Comparison of ENCODE assay signal across 23 mouse cellular contexts in genomic region chr3:35560425-35560824, GRCm38 (mm10).
"Had no signal": no experiment of that assay in that cellular context is flagged by ENCODE, and none has a peak within 500 bp of the region (broad histone marks: within the 10 kb centered on the region; RNA-seq: fewer than 3 reads in every experiment).

No protein-coding gene starts in this region.

- H3K36me3 ChIP-seq: kidney, embryonic 15.5 days; limb, embryonic 10.5 days; limb, embryonic 13.5 days; liver, embryonic 12.5 days; liver, embryonic 15.5 days; lung, embryonic 15.5 days; midbrain, embryonic 10.5 days; neural tube, embryonic 13.5 days had no signal

- H3K27me3 ChIP-seq: kidney, embryonic 15.5 days; limb, embryonic 13.5 days; liver, embryonic 12.5 days; liver, embryonic 15.5 days; lung, embryonic 15.5 days; megakaryocyte, embryonic 14.5 days; neural tube, embryonic 13.5 days had no signal

- H3K27ac ChIP-seq: kidney, embryonic 15.5 days; limb, embryonic 10.5 days; limb, embryonic 13.5 days; liver, embryonic 12.5 days; liver, embryonic 15.5 days; lung, embryonic 15.5 days; midbrain, embryonic 10.5 days; neural tube, embryonic 13.5 days; stomach, postnatal 0 days had no signal

- H3K9ac ChIP-seq: kidney, embryonic 15.5 days; limb, embryonic 13.5 days; liver, embryonic 12.5 days; liver, embryonic 15.5 days; lung, embryonic 15.5 days; neural tube, embryonic 13.5 days had no signal

- H3K4me1 ChIP-seq: kidney, embryonic 15.5 days; limb, embryonic 10.5 days; limb, embryonic 13.5 days; liver, embryonic 12.5 days; liver, embryonic 15.5 days; lung, embryonic 15.5 days; megakaryocyte, embryonic 14.5 days; neural tube, embryonic 13.5 days had no signal

- H3K9me3 ChIP-seq: kidney, embryonic 15.5 days; limb, embryonic 10.5 days; limb, embryonic 13.5 days; liver, embryonic 12.5 days; liver, embryonic 15.5 days; lung, embryonic 15.5 days; megakaryocyte, embryonic 14.5 days; midbrain, embryonic 10.5 days; neural tube, embryonic 13.5 days had no signal

- H3K4me2 ChIP-seq: kidney, embryonic 15.5 days; limb, embryonic 13.5 days; liver, embryonic 12.5 days; liver, embryonic 15.5 days; lung, embryonic 15.5 days; neural tube, embryonic 13.5 days had no signal

- ATAC-seq: liver, embryonic 12.5 days had no signal

- H3K4me3 ChIP-seq: kidney, embryonic 15.5 days; limb, embryonic 10.5 days; limb, embryonic 13.5 days; liver, embryonic 12.5 days; liver, embryonic 15.5 days; lung, embryonic 15.5 days; megakaryocyte, embryonic 14.5 days; midbrain, embryonic 10.5 days; neural tube, embryonic 13.5 days had no signal

- DNase-seq: kidney, adult 11 months; kidney, adult 8-10 months; kidney, postnatal 10 days; kidney, postnatal 36 days; liver; lung, adult 18-20 months; lung, postnatal 10 days; lung, postnatal 36 days; midbrain, embryonic 14.5 days; right cerebral cortex, postnatal 4 days; thymus, adult 2 months; thymus, postnatal 14 days; thymus, postnatal 4 days had no signal
